Mouse (Mus musculus): ENCODE results near the gene Fmnl1. TPM values are rescaled to one million over a fixed set of nuclear protein-coding genes. Genes with fewer than 3 reads are reported as not detected.

Gene Fmnl1
- total RNA-seq, 4 experiments from 2014 or later = 2.2 to 3.9 (median 3.5) TPM

Other genes with a start within 250 kb of the Fmnl1 start
- not detected for gene Kif18b, start 246.0 kb upstream of the Fmnl1 start, total RNA-seq (2022)
- not detected for gene C1ql1, start 224.4 kb upstream of the Fmnl1 start, total RNA-seq (2022)
- gene Nmt1, start 142.9 kb upstream of the Fmnl1 start, total RNA-seq (2022) = 10 to 100 TPM; 44.4 to 52.7 (median 50.5) TPM
- gene Dcakd, start 142.8 kb upstream of the Fmnl1 start, total RNA-seq (2022) = 10 to 100 TPM; 10.3 to 15.1 (median 13.0) TPM
- 1 to 10 TPM; 5.0 to 5.9 (median 5.5) TPM for gene Plcd3, start 69.4 kb upstream of the Fmnl1 start, total RNA-seq (2022)
- gene Acbd4, start 69.4 kb upstream of the Fmnl1 start, total RNA-seq (2022) = 10 to 100 TPM; 25.6 to 46.5 (median 41.0) TPM
- gene Hexim1, start 54.9 kb upstream of the Fmnl1 start, total RNA-seq (2022) = 10 to 100 TPM; 15.1 to 25.6 (median 18.7) TPM
- 1 to 10 TPM; 1.7 to 4.0 (median 2.8) TPM for gene Hexim2, start 38.7 kb upstream of the Fmnl1 start, total RNA-seq (2022)
- gene 1700023F06Rik, start 37.5 kb downstream of the Fmnl1 start, total RNA-seq (2022) = not detected
- not detected for gene Spata32, start 47.3 kb downstream of the Fmnl1 start, total RNA-seq (2022)
- 1 to 10 TPM; 3.0 to 4.9 (median 4.2) TPM for gene Map3k14, start 96.4 kb downstream of the Fmnl1 start, total RNA-seq (2022)
- gene Arhgap27, start 192.6 kb downstream of the Fmnl1 start, total RNA-seq (2022) = 1 to 10 TPM; 2.5 to 4.7 (median 4.4) TPM
- 10 to 100 TPM; 14.1 to 16.4 (median 15.1) TPM for gene Plekhm1, start 241.6 kb downstream of the Fmnl1 start, total RNA-seq (2022)

Data from gastrocnemius, adult 8-10 months (tissue).